Mouse (Mus musculus): ENCODE measurements around the gene Harbi1.
A peak's percentile ranks its signal among the peaks of the same experiment; 100 is the strongest.

Harbi1 gene

DNA sequence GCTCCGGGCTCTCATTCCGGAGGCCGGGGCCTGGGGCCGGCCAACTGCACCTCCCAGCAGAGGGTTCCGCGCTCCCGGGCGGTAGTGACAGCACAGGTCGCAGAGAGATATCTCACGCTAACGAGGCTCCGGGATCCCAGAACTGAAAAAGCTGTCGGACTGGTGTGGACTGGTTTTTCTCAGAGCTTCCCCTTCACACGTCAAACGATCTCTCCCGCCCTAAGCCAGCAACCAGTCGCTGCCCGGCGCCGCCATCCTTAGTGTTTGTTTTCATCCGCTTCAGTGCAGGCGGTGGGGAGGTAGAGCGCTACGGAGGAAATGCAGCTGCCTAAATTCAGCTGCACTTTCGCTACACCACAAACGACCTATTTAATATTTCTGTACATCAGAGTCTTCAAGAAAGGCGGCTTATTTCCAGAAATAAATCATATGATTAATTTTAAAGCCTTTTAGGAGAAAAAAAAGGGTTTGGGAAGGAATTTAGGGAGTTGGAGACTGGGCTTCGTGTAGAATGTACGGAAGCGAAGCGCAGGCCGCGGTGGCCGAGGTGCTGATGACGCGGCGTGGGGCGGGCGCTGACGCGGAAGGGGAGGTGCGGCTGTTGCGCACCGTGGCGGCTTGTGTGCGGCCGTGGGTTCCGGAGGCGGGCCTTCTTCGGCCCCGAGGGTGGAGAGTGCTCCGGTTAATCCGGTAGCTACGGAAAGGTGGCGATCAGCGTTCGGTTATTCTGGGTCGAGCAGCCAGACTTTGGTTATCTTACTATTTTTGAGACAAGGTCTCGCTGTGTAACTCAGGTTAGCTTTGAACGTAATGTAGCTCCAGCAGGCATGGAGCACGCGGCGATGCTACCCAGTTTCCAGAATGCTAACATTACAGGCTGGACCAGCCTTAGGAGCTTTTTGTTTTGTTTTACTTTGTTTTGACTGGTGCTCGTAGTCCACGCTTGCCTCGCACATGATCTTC is at the start of gene Harbi1, which contains the start of gene Atg13:
Gene Harbi1 (plus strand): TSS at position 581 of the 963 bp plus-strand sequence.
Gene Atg13 (minus strand): TSS at position 305 of the 963 bp plus-strand sequence.
- peak; percentile 94 for DNase-seq

DNA sequence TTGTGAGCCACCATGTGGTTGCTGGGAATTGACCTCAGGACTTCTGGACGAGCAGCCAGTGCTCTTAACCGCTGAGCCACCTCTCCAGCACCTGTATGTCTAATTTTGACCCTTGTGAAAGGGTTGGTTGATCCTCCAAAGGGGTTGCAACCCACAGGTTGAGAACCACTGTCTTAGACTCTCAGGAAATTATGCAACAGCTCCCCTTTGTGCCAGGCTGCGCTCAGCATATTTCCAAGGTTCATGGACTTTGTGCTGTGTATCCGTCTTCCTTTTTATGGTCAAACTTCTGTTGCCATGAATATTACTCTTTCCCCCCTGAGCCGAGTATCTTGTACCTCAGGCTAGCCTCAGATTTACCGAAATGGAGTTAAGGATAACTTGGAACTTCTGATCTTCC is 49.7 kb upstream of the Harbi1 start:
- DNase-seq, result peak; percentile 22

DNA sequence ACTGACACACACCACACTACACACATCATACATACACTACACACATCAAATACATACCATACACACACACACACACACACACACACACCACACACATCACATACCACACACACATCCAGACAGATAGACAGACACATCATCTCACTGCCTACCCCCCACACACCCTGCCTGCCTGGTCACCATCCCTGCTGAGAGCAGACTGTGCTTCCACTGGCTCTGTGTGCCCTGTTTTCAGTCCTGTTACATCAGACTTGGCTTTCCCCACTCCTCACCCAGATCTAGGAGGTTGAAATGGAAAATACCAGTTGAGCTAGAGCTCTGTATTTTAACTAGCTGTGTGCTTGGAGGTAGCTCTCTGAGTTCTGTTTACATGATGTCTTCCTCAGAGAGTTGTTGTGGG is 45.9 kb upstream of the Harbi1 start:
- no peak for DNase-seq

DNA sequence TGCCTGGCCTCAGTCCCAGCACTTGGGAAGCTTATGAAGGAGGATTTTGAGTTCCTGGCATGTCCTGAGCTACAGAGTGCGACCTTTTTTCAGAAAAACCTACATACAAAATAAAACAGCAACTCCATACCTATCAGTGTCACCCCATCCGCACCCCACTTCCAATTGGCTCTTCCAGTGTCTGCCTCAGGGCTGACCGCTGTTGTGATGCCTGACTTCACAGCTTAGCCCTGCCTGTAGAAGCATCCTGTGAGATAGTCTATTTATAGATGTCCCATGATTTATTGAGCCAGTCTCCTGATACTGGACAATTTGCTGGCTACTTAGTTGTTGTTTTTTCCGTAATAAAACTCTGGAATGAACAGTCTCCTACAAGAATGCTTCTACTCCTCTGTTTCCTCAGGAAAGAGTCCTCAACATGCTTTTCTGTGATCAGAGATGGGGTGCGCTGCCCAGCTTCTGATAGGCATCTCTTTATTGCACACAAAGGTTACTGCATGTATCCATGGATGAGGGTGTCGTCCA is 44.2 kb upstream of the Harbi1 start:
- peak; percentile 50 for DNase-seq

DNA sequence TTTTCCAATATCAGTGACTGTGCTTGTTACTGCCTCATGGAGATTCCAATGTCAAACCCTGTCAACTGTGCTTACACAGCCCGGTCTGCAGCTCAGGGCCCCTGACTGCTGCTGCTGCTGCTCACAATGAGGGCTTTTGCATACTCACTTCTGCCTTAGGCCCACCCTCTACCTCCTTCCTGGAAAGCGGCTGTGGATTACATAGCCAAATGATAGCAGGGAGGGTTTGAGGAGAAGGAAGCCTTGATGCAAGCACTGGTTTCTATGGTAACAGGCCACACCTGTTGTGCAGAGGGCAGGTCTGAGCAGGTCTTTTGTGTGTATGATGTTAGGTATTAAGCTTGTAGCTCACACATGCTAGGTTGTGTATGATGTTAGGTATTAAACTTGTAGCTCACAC is 42.9 kb upstream of the Harbi1 start:
- DNase-seq, result no peak

DNA sequence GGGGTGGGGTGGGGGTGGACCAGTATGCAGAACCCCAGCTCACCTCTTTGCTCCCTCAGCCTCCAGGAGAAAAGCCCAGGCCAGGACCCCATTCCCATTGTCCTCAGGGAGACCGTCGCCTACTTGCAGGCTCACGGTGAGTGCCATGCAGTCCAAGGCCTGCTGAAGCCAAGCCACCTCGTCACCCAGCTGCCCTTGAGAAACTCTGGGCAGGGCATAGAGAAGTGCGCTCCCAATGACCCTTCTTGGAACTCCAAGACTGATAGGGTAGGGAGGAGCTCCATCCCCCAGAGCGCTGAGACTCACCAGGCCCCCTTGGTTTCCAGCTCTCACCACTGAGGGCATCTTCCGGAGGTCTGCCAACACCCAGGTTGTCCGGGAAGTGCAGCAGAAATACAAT is 41.3 kb upstream of the Harbi1 start:
- no peak for DNase-seq

DNA sequence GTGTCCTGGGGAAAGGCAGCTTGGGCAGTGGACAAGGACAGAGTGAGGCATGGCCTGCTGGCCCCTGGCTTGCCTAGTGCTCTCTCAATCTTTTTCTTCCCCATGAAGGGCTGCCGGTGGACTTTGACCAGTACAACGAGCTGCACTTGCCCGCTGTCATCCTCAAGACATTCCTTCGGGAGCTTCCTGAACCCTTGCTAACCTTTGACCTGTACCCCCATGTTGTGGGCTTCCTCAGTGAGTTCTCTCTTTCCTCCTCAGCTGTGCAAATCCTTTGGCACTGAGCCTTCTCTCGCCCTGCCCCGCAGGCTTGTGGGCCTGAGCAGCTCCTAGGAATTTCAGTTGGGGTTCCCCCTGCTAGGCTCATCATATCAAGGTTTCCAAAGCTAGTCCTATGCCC is 40.6 kb upstream of the Harbi1 start:
- peak; percentile 56 for DNase-seq

DNA sequence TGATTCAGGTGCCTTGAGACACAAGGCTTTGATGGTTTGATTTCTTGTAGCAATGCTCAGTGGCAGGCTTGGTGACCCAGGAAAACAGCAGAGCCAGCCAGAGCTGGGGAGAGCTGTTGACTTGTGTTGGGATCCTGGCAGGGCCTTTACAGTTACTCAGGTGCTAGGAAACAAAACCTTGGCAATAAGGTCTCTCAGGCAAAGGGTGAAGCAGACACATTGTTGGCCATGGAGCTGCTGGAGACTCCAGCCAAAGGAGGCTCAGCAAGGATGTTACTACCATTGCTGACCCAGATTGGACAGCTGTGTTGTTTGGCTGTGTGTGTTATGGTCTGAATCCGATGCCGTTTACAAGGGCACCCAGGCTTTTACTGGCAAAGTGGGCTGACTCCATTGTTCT is 37.1 kb upstream of the Harbi1 start:
- DNase-seq, result no peak

DNA sequence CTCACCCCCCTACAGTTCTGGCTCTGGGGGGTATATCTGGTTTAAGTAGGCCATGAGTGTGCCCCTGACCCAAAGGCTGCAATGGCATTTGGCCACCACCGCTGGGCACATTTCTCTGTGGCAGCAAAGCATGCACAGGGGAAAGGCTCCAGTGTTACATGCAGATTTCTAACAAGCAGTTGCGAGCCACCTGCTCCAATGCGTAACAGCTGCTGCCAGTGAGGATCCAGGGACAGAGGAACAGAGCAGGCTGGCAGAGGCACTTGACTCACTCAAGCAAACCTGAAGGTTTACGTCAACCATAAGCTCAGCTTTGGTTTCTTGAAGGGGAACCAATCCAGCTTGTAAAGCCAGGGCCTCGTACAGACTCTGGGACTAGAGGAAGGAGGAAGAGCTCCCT is 35.8 kb upstream of the Harbi1 start:
- no peak for DNase-seq

DNA sequence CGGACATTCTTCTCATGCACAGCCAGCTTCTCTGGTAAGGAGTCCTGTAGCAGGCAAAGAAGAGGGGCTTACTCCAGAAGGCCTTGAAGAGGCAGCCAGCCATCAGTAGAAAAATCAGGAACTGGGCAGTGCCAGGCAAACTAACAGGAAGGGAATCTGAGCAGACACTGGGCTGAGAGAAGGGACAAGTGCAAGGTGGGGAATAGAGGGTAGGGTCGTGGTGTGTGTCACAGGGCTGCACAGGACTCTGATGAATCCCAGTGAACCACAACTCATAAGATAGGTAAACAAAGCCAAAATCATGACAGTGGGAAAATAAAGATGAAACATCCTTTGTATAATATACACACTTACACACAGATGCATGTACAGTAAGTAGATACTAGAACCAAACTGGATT is 34.2 kb upstream of the Harbi1 start:
- no peak for DNase-seq

DNA sequence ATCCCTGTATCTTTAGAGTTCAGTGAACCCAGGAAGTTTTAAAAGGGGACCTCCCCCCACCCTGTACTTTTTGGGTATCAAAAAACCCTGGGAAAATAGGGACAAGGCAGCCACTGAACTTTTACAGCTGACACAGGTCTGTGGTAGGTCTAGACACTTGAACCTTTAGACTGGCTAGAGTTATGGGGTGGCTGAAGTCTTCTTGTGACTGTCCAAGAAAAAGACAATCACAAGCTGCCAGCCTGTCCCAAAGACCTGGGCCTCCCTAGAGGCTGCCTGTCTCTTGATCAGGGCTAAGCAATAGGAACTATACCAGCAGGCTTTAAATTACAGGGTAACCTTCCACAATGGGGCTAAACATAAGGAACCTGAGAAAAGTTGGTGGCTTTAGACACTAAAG is 33.7 kb upstream of the Harbi1 start:
- no peak for DNase-seq

DNA sequence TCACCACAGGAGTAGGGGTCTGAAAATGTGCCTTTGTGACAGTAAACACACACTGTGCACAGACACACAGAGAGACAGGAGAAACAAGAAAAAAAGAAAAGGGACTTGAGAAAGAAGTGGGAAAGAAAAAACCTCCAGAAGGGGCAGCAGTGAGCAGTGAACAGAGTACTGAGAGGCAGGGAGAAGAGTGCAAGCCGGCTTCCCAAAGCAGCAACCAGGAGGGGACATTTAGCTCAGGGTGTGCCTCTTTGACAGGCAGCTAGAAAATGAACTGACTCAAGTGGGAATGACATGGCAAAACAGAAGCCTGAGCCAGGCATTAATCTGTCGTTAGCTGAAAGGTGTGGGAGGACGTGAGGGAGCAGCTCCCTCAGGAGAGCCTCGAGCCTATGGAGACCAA is 27.8 kb upstream of the Harbi1 start:
- peak; percentile 42 for DNase-seq

DNA sequence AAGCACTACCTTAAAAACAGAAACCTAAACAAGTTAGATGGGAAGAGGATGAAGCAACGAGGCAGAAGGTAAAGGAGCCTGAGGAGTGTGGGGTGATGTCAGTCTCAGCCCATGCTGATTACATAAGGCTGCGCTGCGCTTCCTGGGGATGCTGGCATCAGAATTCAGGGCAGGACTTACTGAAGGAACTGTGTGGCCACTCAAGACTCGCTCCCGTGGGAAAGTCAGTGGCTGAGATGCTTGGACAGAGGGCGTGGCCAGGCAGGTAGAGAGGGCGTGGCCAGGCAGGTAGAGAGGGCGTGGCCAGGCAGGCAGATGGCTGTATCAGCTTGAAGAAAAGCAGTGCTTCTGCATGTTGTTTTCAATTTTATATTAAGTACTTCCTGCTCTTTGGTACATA is 26.7 kb upstream of the Harbi1 start:
- DNase-seq, result no peak

DNA sequence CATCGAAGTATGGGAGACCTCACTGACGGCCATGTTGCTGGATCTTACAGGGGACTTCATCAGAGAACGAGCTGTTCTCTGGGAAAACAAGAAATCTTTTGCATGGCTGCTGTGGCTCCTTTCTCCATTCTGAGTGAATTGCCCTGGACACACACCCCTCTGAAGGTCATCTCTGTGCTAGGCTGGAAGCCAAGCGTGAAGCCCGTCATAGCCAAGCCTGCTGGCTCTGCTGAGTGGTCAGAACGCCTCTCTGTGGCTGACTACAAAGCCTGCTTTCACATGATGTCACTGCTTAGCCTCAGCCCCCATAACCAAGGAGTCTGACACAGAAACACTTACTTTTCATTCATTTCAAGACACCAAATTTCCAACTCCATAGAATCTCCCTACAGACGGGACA is 21.2 kb upstream of the Harbi1 start:
- no peak for DNase-seq

DNA sequence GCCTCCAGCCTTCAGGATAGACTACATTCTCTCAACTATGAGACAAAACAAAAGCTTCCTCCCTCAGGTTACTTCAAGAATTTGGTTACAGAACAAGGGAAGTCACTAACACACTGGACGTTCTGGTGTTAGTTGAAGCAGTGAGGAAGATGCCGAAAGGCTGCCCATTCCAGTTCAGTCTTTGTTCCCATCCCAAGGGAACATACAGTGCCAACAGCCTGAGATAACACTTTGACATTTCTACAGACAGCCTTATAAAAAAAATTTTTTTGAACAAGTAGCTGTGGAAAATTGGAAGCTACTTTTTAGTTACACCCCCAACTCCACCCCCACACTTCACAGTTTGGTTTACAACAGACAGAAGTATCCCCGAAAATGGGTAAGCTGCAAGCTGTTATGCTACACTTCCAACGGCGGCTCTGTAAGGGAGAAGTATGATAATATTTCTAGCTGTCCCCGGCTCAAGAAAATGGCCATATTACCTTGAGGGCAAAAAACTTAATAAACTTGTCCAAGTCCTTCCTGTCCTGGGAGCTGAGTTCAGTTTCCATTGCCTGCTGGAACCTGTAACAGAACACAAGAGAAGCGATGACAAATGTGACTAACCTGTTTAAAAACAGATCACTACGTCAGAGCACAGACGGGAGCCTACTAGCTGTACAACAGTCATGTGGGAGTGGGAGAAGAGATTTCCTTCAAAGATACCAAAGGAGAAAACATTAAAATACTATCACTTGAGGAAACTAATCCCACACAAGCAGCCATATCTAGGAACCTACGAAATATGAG is 15.0 kb upstream of the Harbi1 start:
- no peak for DNase-seq

DNA sequence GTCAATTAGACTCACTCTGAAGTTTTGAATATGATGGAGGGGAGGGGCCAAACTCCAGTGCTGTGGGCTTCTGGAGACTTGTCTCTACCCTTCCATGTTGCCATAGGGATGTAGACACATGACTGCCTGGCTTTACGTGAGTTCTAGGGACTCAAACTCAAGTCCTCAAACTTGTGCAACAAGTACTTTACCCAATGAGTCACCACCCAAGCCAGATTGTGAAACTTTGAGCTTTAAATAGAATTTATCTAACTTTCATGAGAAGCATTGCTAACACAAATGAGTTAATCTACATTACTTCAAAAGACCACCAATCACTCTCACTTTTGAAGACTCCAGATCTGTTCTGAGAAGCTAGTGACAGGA is 14.4 kb upstream of the Harbi1 start:
- DNase-seq, result no peak

DNA sequence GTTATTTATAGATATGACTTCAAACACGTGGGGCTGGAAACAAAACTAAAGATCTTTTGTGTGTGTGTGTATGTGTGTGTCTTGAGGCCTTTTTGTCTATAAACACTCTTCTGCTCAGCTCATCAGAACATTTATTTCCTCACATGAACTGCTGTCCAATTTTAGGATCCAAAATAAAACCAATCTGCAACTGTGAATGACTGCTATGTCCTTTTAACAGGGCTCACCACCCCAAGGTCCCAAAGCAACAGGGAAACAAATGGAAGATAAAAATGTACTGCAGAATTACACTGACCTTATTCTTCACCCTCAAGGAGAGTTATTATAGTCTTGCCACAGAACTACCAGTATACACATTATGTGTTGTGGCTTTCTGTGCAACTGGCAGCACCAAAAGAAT is 11.4 kb upstream of the Harbi1 start:
- no peak for DNase-seq

DNA sequence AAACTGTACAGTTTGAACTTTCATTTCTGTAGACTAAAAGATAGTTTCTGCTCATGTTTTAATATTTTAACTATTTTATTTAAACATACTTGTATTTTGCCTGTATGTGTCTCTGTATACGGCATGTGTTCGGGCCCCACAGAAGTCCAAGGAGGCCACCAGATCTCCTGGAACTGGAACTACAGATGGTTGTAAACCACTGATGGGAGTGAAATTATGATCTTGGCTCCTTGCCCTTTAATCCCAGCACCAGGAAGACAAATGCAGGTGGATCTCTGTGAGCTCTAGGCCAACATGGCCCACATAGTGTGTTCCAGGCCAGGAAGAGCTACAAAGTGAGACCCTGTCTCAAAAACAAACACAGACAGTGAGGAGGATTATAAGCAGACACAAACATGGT is 9.3 kb upstream of the Harbi1 start:
- no peak for DNase-seq

DNA sequence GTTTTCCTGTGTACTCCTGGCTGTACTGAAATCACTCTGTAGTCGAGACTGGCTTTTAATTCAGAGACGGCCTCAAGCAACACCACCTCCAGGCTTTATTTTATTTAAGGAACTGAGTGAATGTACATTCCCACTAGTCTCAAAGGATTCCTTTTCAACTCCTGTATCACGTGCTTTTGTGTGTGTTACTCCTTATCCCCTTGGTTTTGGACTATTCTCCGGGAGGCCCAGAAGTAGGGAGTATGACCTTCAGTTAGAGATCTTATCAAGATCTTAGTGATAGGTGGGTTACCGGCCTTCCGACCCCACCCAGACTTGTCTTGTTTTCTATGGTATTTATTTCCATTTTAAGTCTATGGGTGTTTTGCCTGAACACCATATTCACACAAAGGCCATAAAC is 4.9 kb upstream of the Harbi1 start:
- no peak for DNase-seq

DNA sequence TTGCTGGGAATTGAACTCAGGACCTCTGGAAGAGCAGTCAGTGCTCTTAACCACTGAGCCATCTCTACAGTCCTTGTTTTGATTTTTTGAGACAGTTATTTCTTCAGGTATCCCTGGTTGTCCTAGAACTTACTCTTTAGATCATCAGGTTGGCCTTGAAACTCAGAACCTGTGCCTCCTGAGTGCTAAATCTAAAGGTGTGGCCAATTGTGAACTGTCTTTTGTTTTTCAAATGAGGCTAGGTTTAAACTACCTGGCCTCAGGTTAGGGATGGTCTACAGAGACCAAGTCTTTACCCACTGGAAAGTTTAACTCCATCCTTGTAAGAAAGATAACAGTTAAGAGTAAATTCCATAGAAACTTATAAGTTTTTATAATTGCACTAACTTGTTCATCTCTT is 4.2 kb upstream of the Harbi1 start:
- no peak for DNase-seq

DNA sequence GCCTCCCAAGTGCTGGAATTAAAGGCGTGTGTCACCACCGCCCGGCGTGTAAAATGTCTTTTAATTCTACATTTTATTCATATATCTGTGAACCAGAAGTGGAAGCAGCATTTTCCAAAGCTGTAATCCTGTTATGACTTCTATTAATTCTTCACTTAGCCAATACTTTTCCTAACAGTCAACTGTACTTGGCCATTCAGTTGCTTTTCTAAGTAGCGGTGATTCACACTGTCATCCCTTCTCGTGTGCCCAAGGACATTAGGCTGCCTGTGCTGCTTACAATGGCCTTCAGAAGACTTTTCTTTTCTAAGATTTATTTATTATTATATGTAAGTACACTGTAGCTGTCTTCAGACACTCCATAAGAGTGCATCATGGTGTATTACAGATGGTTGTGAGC is 2.3 kb upstream of the Harbi1 start:
- DNase-seq, result no peak

DNA sequence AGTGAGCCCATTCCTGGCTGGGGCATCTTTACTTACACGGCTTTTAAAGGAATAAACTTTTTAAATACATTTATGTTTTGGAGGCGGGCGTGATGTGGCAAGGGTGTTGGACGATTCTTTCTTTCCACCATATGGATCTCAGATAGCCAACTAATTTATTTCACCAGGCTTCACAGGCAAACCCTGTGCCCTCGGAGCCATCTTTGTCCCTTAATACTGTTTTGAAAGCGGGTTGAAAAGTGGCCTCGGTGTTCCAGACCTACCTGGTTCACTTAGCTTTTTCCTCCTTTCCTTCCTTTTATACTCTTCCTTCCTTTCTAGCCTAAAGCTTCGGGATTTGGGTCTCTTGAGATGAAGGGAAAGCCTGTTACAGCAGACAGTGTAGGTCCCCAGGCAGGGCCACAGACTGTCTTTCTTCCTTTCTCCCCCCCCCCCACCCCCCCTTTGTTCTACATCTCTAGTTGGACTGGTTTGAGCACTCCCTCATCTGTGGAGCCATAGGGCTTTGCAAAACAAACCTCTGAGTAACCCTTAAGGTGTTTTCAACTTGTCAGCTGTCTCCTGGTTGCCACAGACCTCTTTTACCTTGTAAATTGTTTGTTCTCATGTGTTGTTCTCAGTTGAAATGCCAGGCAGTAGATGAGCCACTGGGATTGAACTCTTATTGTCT is 739 bp downstream of the Harbi1 start:
- peak; percentile 5 for DNase-seq

DNA sequence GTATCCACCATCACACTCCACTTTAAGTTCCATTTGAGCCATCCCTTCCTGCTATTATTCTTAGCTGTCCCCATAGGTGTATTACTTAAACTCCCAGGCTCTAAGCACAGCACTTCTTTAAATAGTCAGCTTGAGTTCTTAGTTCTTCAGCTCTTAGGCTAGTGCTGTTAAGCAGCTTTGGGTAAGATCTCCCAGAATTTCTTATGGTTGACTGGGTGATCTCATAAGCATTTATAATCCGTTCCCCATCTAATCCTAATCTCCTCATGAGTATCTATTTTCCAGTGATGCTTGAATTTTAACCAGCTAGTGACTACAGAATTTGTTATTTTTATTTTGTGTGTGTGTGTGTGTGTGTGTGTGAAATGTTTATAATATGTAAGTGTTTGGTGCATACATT is 4.3 kb downstream of the Harbi1 start:
- DNase-seq, result no peak
